Mouse (Mus musculus) neutrophil, adult 5-6 weeks (primary cell): ENCODE measurements around the gene Snap91. TPM values are rescaled to one million over a fixed set of nuclear protein-coding genes. Genes with fewer than 3 reads are reported as not detected.

Experiments used
- ATAC-seq: fragments of 151-379, 151-347 bp; 2 replicates; pipeline ENCODE4 v1.8.0; 2017; ENCODE audit warnings: mild to moderate bottlenecking, moderate TSS enrichment; ENCODE audit not compliant: insufficient number of reproducible peaks, poor library complexity, low FRiP score, severe bottlenecking; ENCODE audit errors: extremely low read depth
- total RNA-seq: library from RNA; stranded (forward); fragments of 200-1000 nt; gene quantifications from 2 replicates; pipeline ENCODE4 v1.2.3, GENCODE M21; 2017

The Snap91 gene
- total RNA-seq, 1 experiment from 2014 or later: not detected

- no peak for ATAC-seq
These were observed 51.4 kb downstream of the Snap91 start for GRCm38 (mm10) chr9:86829034-86829433.

- no peak for ATAC-seq
These were observed 61.1 kb downstream of the Snap91 start for GRCm38 (mm10) chr9:86819366-86819765.

- ATAC-seq: no peak
These were observed 62.8 kb downstream of the Snap91 start for GRCm38 (mm10) chr9:86817673-86818072.

- no peak for ATAC-seq
These were observed 66.1 kb downstream of the Snap91 start for GRCm38 (mm10) chr9:86814340-86814739.

- no peak for ATAC-seq
These were observed 67.1 kb downstream of the Snap91 start for GRCm38 (mm10) chr9:86813327-86813726.

GRCm38 (mm10) chr9:86810696-86811232, 69.7 kb downstream of the Snap91 start:
- no peak for ATAC-seq

- ATAC-seq: no peak
These were observed 70.2 kb downstream of the Snap91 start for GRCm38 (mm10) chr9:86810213-86810612.

GRCm38 (mm10) chr9:86800600-86801163, 79.8 kb downstream of the Snap91 start:
- ATAC-seq: no peak

- no peak for ATAC-seq
These were observed 81.4 kb downstream of the Snap91 start for GRCm38 (mm10) chr9:86799099-86799498.

GRCm38 (mm10) chr9:86798686-86799085, 81.8 kb downstream of the Snap91 start:
- no peak for ATAC-seq

- ATAC-seq: no peak
These were observed 82.3 kb downstream of the Snap91 start for GRCm38 (mm10) chr9:86798129-86798528.

GRCm38 (mm10) chr9:86797553-86797952, 82.9 kb downstream of the Snap91 start:
- no peak for ATAC-seq

GRCm38 (mm10) chr9:86795236-86795635, 85.2 kb downstream of the Snap91 start:
- ATAC-seq: no peak

GRCm38 (mm10) chr9:86791927-86792326, 88.5 kb downstream of the Snap91 start:
- no peak for ATAC-seq

GRCm38 (mm10) chr9:86789186-86789585, 91.3 kb downstream of the Snap91 start:
- ATAC-seq: no peak

- ATAC-seq: no peak
These were observed 97.6 kb downstream of the Snap91 start for GRCm38 (mm10) chr9:86782836-86783235.

- no peak for ATAC-seq
These were observed 99.0 kb downstream of the Snap91 start for GRCm38 (mm10) chr9:86781426-86781825.

- no peak for ATAC-seq
These were observed 102.2 kb downstream of the Snap91 start for GRCm38 (mm10) chr9:86778212-86778611.

- no peak for ATAC-seq
These were observed 103.1 kb downstream of the Snap91 start for GRCm38 (mm10) chr9:86777309-86777708.

- no peak for ATAC-seq
These were observed 105.1 kb downstream of the Snap91 start for GRCm38 (mm10) chr9:86775374-86775773.

GRCm38 (mm10) chr9:86773996-86774395, 106.5 kb downstream of the Snap91 start:
- ATAC-seq: no peak
